In the genomic region with DNA sequence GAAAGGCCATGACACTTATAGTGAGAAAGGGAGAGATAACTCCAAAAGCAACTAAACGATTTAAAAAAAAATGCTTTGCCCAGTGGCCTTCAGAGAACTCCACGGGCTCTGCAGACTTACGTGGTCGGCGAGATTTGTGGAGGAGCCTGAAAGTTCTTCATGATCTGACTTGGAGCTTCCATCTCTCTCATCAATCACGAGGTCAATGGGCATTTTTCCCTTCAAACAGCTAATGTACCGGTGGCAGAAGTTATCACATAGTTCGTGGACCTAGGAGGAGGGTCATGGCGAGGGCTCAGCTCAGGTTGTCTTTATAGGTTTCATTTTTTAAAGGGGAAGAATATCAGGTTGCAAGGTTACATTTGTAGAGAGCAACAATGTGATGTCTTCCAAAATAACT, we compare ENCODE assay signal across 11 mouse cellular contexts. TPM values are rescaled to one million over a fixed set of nuclear protein-coding genes. Genes with fewer than 3 reads are reported as not detected.
A peak's percentile ranks its signal among the peaks of the same experiment; 100 is the strongest.
DNase-seq lines count a peak whose midpoint lies in the region; ATAC-seq lines count a peak whose summit lies in the region.
"Had no signal": no experiment of that assay in that cellular context is flagged by ENCODE, and none has a peak within 500 bp of the region (broad histone marks: within the 10 kb centered on the region; RNA-seq: fewer than 3 reads in every experiment).

No protein-coding gene starts in this region.

- H3K27ac ChIP-seq in heart, embryonic 11.5 days (ENCODE audit: low read depth, low read length) = 0 out of 2 replicates have a peak overlapping the region, but pooled peaks have one; percentile 1
- no peak overlapping the region for H3K27ac ChIP-seq in neural tube, embryonic 11.5 days (ENCODE audit: low read depth, low read length)
- no peak overlapping the region for H3K27ac ChIP-seq in midbrain, embryonic 10.5 days (replicated peaks)

- peak overlapping the region; percentile 8; the same call in 1 of the 2 replicates for H3K4me3 ChIP-seq in heart, embryonic 11.5 days (ENCODE audit: low read depth, low read length)
- H3K4me3 ChIP-seq in neural tube, embryonic 11.5 days (ENCODE audit: low read depth, low read length) = peak overlapping the region; percentile 23
- H3K4me3 ChIP-seq in midbrain, embryonic 10.5 days = peak overlapping the region; percentile 83; the same call in 1 of the 2 replicates

- no peak overlapping the region for H3K9ac ChIP-seq in heart, embryonic 11.5 days (ENCODE audit: low read depth, low read length)
- H3K9ac ChIP-seq in neural tube, embryonic 11.5 days (ENCODE audit: low read length) = peak overlapping the region; percentile 18; the same call in 1 of the 2 replicates

- DNase-seq in heart, adult 9 months (ENCODE audit: low spot score in 2 of 2) = no peak
- DNase-seq in neural tube, embryonic 11.5 days (ENCODE audit: low spot score) = no peak
- DNase-seq in neural tube, embryonic 10.5 days (ENCODE audit: extremely low spot score, low spot score) = no peak
- DNase-seq in midbrain, embryonic 10.5 days (ENCODE audit: low spot score) = peak; percentile 10
- no peak for DNase-seq in spleen, postnatal 10 days (ENCODE audit: low spot score in 2 of 2)
- no peak for DNase-seq in embryo, embryonic 10.5 days (ENCODE audit: low spot score)
- DNase-seq in cerebellum, postnatal 10 days = no peak
- DNase-seq: adrenal gland, postnatal 36 days; gastrocnemius, postnatal 14 days; layer of hippocampus, adult 9-11 months had no signal

- H3K9me3 ChIP-seq in heart, embryonic 11.5 days (replicated peaks; ENCODE audit: control insufficient read depth, low read length) = no peaks in the 10 kb centered on the region
- no peaks in the 10 kb centered on the region for H3K9me3 ChIP-seq in neural tube, embryonic 11.5 days (ENCODE audit: control insufficient read depth, low read length)
- no peaks in the 10 kb centered on the region for H3K9me3 ChIP-seq in midbrain, embryonic 10.5 days (replicated peaks)

- WGBS in heart, embryonic 11.5 days (ENCODE audit: insufficient replicate concordance) = 57% methylated on average over 9 of the region's 9 CpGs
- WGBS in neural tube, embryonic 11.5 days = 38% methylated on average over 9 of the region's 9 CpGs
- 74% methylated on average over 9 of the region's 9 CpGs for WGBS in midbrain, embryonic 10.5 days

- H3K36me3 ChIP-seq in heart, embryonic 11.5 days (ENCODE audit: control insufficient read depth, insufficient read depth, low read length) = 0 out of 2 replicates have a peak, but pooled peaks cover 3% of the 10 kb centered on the region
- H3K36me3 ChIP-seq in neural tube, embryonic 11.5 days (ENCODE audit: control insufficient read depth, insufficient read depth, low read length) = no peaks in the 10 kb centered on the region; the same call in 1 of the 2 replicates
- H3K36me3 ChIP-seq in midbrain, embryonic 10.5 days = peaks cover 36% of the 10 kb centered on the region

- peaks cover 43% of the 10 kb centered on the region for H3K4me1 ChIP-seq in heart, embryonic 11.5 days (ENCODE audit: control insufficient read depth, insufficient read depth, low read length)
- H3K4me1 ChIP-seq in neural tube, embryonic 11.5 days (ENCODE audit: control insufficient read depth, insufficient read depth, low read length) = peaks cover 38% of the 10 kb centered on the region
- peaks cover 83% of the 10 kb centered on the region for H3K4me1 ChIP-seq in midbrain, embryonic 10.5 days

- H3K4me2 ChIP-seq in heart, embryonic 11.5 days = peak overlapping the region; percentile 55
- H3K4me2 ChIP-seq in neural tube, embryonic 11.5 days (ENCODE audit: low read depth) = peak overlapping the region; percentile 99

- H3K27me3 ChIP-seq in heart, embryonic 11.5 days (ENCODE audit: control insufficient read depth, insufficient read depth, low read length) = no peaks in the 10 kb centered on the region
- no peaks in the 10 kb centered on the region for H3K27me3 ChIP-seq in neural tube, embryonic 11.5 days (ENCODE audit: control insufficient read depth, insufficient read depth, low read length)
- H3K27me3 ChIP-seq in midbrain, embryonic 10.5 days (ENCODE audit: low read depth, poor library complexity, severe bottlenecking) = peaks cover 44% of the 10 kb centered on the region

- ATAC-seq in heart, embryonic 11.5 days (replicated peaks; ENCODE audit: insufficient number of reproducible peaks, low FRiP score, low TSS enrichment) = no peak
- ATAC-seq in neural tube, embryonic 11.5 days (ENCODE audit: insufficient read depth, low FRiP score, low TSS enrichment) = no peak

RNA-seq across cellular contexts. Expression of a gene that starts 7.1 kb away (rescaled TPM):
- polyA plus RNA-seq in heart, embryonic 11.5 days (2014; fragmentation: Nextera tagmentation; extraction: Ambion mirVana) = 50.5 and 59.8 TPM in 2 replicates
- 111 and 117 TPM in 2 replicates for polyA plus RNA-seq in neural tube, embryonic 11.5 days (2014; fragmentation: Nextera tagmentation; extraction: Ambion mirVana)
- 34.4 and 44.0 TPM in 2 replicates for polyA plus RNA-seq in midbrain, embryonic 10.5 days (2016; fragmentation: Nextera tagmentation; extraction: Ambion mirVana)

Comparison
In these comparisons a context has a peak if more than half of its experiments do, and no peak if none do; other contexts are left out.
1. H3K4me3 ChIP-seq: peak in every context shown above with its lines; median percentile 83 in midbrain, embryonic 10.5 days; 23 in neural tube, embryonic 11.5 days; 8 in heart, embryonic 11.5 days.